Mouse (Mus musculus): Measurements from ENCODE around the gene Sppl2b. TPM values are rescaled to one million over a fixed set of nuclear protein-coding genes. Genes with fewer than 3 reads are reported as not detected.

Sppl2b gene
- polyA plus RNA-seq, 1 experiment: 109 TPM

DNA sequence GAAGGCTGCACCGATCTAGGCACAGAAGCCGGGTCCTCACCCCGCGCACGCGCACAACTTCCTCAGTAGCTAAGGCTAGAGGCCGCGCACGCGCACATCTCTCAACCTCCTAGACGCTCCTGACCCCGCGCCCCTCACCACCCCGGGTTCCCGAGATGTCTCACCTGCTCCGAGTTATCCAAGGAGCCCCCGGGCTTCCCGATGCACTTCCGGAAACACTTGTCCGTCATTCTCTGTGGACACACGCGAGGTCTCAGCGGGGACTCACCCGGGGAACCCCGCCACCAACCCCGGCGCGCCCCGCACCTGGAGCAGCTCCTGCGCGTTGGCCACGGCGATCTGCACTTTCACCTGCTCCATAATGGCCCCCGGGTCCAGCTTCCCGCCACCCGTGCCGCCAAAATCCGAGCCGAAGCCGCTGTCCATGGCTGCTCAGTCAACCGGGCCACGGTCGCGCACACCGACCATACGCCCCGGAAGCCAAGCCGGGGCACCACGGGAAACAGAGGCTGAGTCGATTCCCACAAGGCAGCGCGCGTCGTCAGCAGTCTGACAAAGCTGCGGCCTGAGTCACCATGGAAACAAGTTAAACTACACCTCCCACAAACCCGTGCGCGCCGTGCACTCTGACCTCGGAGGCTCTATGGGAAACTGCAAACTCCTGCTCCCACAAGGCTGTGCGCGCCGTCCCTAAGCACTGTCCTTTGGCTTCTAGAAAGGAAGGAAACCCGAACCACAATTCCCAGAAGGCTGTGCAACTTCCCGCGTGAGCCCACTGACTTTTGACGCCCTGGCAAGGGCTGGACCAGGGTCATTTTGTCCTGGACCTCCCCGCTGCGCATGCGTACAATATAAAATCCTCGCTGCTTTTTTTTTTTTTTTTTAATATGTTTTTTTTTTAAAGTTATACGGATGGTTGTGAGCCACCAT is 45.5 kb downstream of the Sppl2b start, which contains the start of gene Timm13:
TSS of gene Timm13 (minus strand) at position 652 of the 930 bp plus-strand sequence.
- Histone ChIP-seq H3K4me1 (ENCODE audit: control insufficient read depth, insufficient read depth, low read length) (no peaks in the 10 kb centered on the region; the same call in none of the 2 replicates), H3K4me3 (replicated peaks; ENCODE audit: control insufficient read depth, low read depth, low read length) (peak within 1 kb of the TSS; percentile 81), H3K27ac (ENCODE audit: control insufficient read depth, insufficient read depth, low read depth, low read length, poor library complexity) (peak within 1 kb of the TSS; percentile 58)
- TF ChIP-seq CTCF (IDR thresholded peaks at IDR 0.05; ENCODE audit: control insufficient read depth, insufficient read depth, low read length) (no peak), POLR2A (IDR thresholded peaks at IDR 0.05; ENCODE audit: borderline replicate concordance, control insufficient read depth, low read depth, low read length) (peak; percentile 81; the same call in 1 of the 2 replicates)
- under 1% methylated on average over 72 of the region's 72 CpGs for WGBS

DNA sequence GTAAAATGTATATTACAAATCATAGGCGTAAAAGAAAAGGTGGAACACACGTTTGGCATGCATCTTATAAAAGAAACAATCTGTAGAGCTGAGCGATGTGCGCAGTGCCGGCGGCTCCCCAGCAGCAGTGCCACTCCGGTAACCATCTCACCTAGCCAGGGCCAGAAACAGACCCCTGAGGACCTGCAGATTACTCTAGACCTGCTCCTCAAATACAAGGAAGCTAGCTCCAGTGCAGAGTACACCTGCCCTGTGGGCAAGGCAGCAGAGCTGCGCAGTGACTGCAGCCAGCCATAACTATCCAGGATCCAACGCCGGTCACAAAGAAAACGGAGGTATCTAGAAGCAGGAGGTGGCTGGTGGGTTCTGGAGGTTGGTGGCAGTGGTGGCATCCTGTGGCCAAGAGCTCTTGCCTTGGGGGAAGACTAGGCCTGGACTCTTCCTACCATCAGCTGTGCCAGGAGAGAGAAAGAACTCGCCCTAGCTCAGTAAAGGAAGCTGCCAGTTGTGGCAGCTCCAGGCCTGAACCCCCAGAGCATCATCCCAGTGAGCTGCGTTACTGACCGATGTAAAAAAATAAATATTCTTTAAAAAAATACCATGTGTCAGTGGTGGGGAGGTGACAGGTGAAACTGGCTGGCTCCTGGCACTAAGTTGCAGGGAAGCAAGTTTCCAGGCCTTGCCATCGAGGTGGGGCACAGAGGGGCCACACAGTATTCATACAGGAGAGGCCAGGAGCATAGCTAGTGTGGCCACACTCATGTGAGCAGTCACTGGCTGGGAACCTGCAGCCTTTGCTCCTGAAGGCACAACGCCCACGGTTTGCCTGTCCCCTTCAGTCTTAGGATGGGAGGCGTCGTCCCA is 46.6 kb downstream of the Sppl2b start:
- 90% methylated on average over 19 of the region's 19 CpGs for WGBS
- Histone ChIP-seq H3K4me1 (ENCODE audit: control insufficient read depth, insufficient read depth, low read length) (no peaks in the 10 kb centered on the region; the same call in none of the 2 replicates), H3K4me3 (replicated peaks; ENCODE audit: control insufficient read depth, low read depth, low read length) (no peak overlapping the region), H3K27ac (ENCODE audit: control insufficient read depth, insufficient read depth, low read depth, low read length, poor library complexity) (no peak overlapping the region; the same call in 1 of the 2 replicates)
- TF ChIP-seq POLR2A (IDR thresholded peaks at IDR 0.05; ENCODE audit: borderline replicate concordance, control insufficient read depth, low read depth, low read length) (0 out of 2 replicates have a peak, but pooled peaks have one; percentile 10), CTCF (IDR thresholded peaks at IDR 0.05; ENCODE audit: control insufficient read depth, insufficient read depth, low read length) (no peak)

DNA sequence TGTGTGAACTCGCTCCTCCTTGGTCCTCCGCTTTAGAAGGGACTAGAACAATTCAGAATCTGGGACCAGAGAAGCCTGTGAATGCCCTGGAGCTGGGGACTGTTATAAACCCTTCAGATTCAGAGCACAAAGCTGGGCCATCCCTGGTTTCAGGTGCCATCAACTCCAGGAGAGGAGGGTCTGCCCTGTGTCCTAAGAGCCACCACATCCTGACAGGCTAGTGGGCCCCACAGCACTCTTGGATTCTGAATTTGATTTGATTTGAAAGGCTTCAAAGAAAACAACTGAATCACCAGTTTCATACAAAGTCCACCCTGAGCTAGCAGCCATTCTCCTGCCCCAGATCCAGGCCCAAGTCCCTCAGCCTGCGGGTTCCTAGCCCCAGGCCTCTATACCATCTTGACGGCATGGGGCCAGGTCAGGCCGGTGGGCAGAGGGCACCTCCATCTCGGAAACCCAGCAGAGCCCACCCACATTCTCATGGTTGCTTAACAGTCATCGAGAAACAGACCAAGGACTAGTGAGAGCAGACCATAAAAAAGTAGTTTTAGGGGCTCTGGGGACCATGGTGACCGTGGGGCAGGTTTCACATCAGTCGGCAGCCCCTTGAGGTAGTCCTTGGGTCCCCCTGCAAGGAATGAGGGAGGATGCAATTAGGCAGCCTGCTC is 47.3 kb downstream of the Sppl2b start:
- 87% methylated on average over 9 of the region's 9 CpGs for WGBS
- Histone ChIP-seq H3K4me3 (replicated peaks; ENCODE audit: control insufficient read depth, low read depth, low read length) (no peak overlapping the region), H3K4me1 (ENCODE audit: control insufficient read depth, insufficient read depth, low read length) (no peaks in the 10 kb centered on the region; the same call in none of the 2 replicates), H3K27ac (ENCODE audit: control insufficient read depth, insufficient read depth, low read depth, low read length, poor library complexity) (no peak overlapping the region)
- TF ChIP-seq POLR2A (IDR thresholded peaks at IDR 0.05; ENCODE audit: borderline replicate concordance, control insufficient read depth, low read depth, low read length) (no peak), CTCF (IDR thresholded peaks at IDR 0.05; ENCODE audit: control insufficient read depth, insufficient read depth, low read length) (no peak)

DNA sequence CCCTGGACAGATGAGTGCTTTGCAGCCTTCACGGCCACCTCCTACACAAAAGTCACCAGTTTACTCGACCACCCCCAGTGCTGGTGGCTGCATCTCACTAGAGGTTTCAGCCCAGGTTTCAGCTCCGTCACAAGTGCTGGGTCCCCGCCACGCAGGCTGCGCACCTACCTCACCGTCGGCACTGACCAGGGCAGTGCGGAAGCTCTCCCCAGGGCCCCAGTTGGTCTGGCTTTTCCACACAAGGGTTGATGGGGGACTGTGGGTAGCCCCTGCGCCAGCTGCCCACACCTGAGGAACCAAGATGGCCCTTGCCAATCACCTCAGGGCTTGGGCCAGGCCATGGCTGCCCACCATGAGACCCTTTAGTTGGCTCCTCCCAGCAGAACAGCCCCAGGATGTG is 48.2 kb downstream of the Sppl2b start:
- Histone ChIP-seq H3K4me1 (ENCODE audit: control insufficient read depth, insufficient read depth, low read length) (no peaks in the 10 kb centered on the region; the same call in none of the 2 replicates), H3K27ac (ENCODE audit: control insufficient read depth, insufficient read depth, low read depth, low read length, poor library complexity) (no peak overlapping the region), H3K4me3 (replicated peaks; ENCODE audit: control insufficient read depth, low read depth, low read length) (no peak overlapping the region)
- TF ChIP-seq CTCF (IDR thresholded peaks at IDR 0.05; ENCODE audit: control insufficient read depth, insufficient read depth, low read length): no peak
- no peak for TF ChIP-seq POLR2A (IDR thresholded peaks at IDR 0.05; ENCODE audit: borderline replicate concordance, control insufficient read depth, low read depth, low read length)
- 84% methylated on average over 10 of the region's 10 CpGs for WGBS

DNA sequence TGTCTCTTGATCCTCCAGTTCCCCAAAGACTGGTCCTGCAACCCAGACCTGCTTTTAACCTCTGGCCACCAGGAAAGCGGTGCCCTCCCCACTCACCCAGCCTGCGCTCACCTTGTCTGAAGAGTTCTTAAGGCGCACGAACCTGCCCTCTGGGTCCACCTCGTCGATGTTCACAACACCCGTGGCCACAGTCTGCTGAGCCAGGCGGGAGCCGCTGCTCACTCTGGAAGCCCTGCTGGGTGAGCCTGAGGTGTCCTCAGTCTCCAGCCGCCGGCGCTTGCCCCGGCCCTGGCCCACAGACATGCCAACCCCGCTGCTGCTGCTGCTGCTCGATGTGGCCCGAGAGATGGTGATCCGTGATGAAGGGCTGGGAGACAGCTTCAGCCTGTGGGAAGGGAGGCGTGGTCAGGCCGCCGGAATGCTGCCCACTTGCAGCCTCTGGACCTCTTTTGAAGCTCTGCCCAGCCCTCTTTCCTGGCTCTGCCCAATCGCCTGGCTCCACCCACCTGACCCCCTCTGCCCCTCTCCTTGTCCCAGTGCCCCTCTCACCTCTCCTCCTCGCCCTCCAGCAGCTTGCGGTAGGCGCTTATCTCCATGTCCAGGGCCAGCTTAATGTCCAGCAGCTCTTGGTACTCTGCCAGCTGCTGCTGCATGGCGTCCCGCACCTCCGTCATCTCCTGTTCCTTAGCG is 49.1 kb downstream of the Sppl2b start:
- Histone ChIP-seq H3K4me3 (replicated peaks; ENCODE audit: control insufficient read depth, low read depth, low read length) (no peak overlapping the region), H3K4me1 (ENCODE audit: control insufficient read depth, insufficient read depth, low read length) (no peaks in the 10 kb centered on the region; the same call in none of the 2 replicates), H3K27ac (ENCODE audit: control insufficient read depth, insufficient read depth, low read depth, low read length, poor library complexity) (no peak overlapping the region)
- TF ChIP-seq CTCF (IDR thresholded peaks at IDR 0.05; ENCODE audit: control insufficient read depth, insufficient read depth, low read length) (no peak), POLR2A (IDR thresholded peaks at IDR 0.05; ENCODE audit: borderline replicate concordance, control insufficient read depth, low read depth, low read length) (no peak)
- WGBS: 89% methylated on average over 28 of the region's 28 CpGs

DNA sequence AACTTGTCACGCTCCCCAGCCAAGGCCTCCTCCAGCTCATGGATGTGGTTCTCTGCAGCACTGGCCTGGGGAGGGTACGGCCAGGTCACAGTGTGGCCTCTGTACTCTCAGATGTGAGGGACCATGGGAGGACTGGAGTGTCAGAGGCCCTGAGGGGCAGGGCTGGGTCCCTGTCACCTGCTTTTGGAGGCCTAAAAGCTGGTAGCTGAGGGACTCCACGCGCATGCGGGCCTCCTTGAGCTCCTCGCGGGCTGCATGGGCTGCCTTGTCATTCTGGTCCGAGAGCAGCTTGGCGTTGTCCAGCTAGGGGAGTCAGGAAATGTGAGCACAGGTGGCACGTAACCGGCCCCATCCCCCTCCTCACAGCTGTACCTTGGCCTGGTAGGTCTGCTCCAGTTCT is 49.6 kb downstream of the Sppl2b start:
- 92% methylated on average over 11 of the region's 11 CpGs for WGBS
- no peak for TF ChIP-seq POLR2A (IDR thresholded peaks at IDR 0.05; ENCODE audit: borderline replicate concordance, control insufficient read depth, low read depth, low read length)
- TF ChIP-seq CTCF (IDR thresholded peaks at IDR 0.05; ENCODE audit: control insufficient read depth, insufficient read depth, low read length): no peak
- H3K4me3 ChIP-seq (replicated peaks; ENCODE audit: control insufficient read depth, low read depth, low read length): no peak overlapping the region
- H3K27ac ChIP-seq (ENCODE audit: control insufficient read depth, insufficient read depth, low read depth, low read length, poor library complexity): no peak overlapping the region
- H3K4me1 ChIP-seq (ENCODE audit: control insufficient read depth, insufficient read depth, low read length): no peaks in the 10 kb centered on the region; the same call in none of the 2 replicates

All from bone marrow, adult 2 months (tissue).